Mouse (Mus musculus): ENCODE measurements around the gene Olfr1254.

Olfr1254 gene

GRCm38 (mm10) chr2:89793519-89793918, at the start of gene Olfr1254:
TSS of gene Olfr1254 (minus strand) at chr2:89793619.
- DNase-seq (ENCODE audit: low read depth, low spot score), result no peak

GRCm38 (mm10) chr2:89841455-89841854, 48.0 kb upstream of the Olfr1254 start, which contains the start of gene Olfr1256:
TSS of gene Olfr1256 (minus strand) at chr2:89841555.
- DNase-seq (ENCODE audit: low read depth, low spot score), result no peak

GRCm38 (mm10) chr2:89820216-89820615, 26.8 kb upstream of the Olfr1254 start:
- no peak for DNase-seq (ENCODE audit: low read depth, low spot score)

- DNase-seq (ENCODE audit: low read depth, low spot score), result no peak
Observed at GRCm38 (mm10) chr2:89811751-89812150, 18.3 kb upstream of the Olfr1254 start, which contains the start of gene Olfr1255. TSS of gene Olfr1255 (plus strand) at chr2:89812051.

- no peak for DNase-seq (ENCODE audit: low read depth, low spot score)
Observed at GRCm38 (mm10) chr2:89810751-89811150, 17.3 kb upstream of the Olfr1254 start.

- DNase-seq (ENCODE audit: low read depth, low spot score), result no peak
Observed at GRCm38 (mm10) chr2:89799583-89799982, 6.2 kb upstream of the Olfr1254 start.

GRCm38 (mm10) chr2:89756990-89757389, 36.4 kb downstream of the Olfr1254 start, which contains the start of gene Olfr1253:
TSS of gene Olfr1253 (minus strand) at chr2:89757090.
- no peak for DNase-seq (ENCODE audit: low read depth, low spot score)
